7 mouse cellular contexts compared by ENCODE assay signal in the genomic region with DNA sequence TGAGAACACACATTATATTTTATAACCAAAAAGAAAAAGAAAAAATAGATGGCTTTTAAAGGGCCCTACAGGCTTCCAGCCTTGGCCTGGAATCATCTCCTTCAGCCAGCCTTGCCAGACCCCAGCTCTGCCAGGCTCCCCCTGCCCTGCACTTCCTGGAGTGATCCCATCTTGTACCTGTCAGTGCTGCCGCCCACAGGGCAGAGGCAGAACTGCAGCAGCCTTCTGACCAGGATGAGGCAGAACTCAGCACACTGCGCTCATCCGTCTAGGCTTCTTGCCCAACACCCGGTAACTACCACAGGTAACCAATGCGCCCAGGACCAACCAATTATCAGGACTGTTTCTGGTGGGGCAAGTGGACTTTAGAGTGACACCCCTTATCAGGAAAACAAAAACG. TPM values are rescaled to one million over a fixed set of nuclear protein-coding genes. Genes with fewer than 3 reads are reported as not detected.
A peak's percentile ranks its signal among the peaks of the same experiment; 100 is the strongest.
DNase-seq lines count a peak whose midpoint lies in the region; ATAC-seq and TF ChIP-seq lines count a peak whose summit lies in the region.

No protein-coding gene starts in this region.

- no peaks in the 10 kb centered on the region for H3K9me3 ChIP-seq in midbrain, embryonic 14.5 days (ENCODE audit: control insufficient read depth, low read length)
- no peaks in the 10 kb centered on the region; the same call in 1 of the 2 replicates for H3K9me3 ChIP-seq in midbrain, embryonic 13.5 days
- no peaks in the 10 kb centered on the region for H3K9me3 ChIP-seq in liver, postnatal 0 days (ENCODE audit: low read length)

- no peak overlapping the region for H3K9ac ChIP-seq in midbrain, embryonic 14.5 days (replicated peaks; ENCODE audit: low read length)
- H3K9ac ChIP-seq in midbrain, embryonic 13.5 days (replicated peaks), result no peak overlapping the region
- no peak overlapping the region for H3K9ac ChIP-seq in liver, postnatal 0 days (replicated peaks)

- H3K36me3 ChIP-seq in midbrain, embryonic 14.5 days (ENCODE audit: control insufficient read depth, insufficient read depth, low read length), result no peaks in the 10 kb centered on the region
- H3K36me3 ChIP-seq in midbrain, embryonic 13.5 days, result no peaks in the 10 kb centered on the region
- no peaks in the 10 kb centered on the region for H3K36me3 ChIP-seq in liver, postnatal 0 days (replicated peaks; ENCODE audit: insufficient read depth, low read length)

- no peak overlapping the region for H3K4me2 ChIP-seq in midbrain, embryonic 14.5 days (ENCODE audit: low read length)
- no peak overlapping the region for H3K4me2 ChIP-seq in midbrain, embryonic 13.5 days (replicated peaks)
- H3K4me2 ChIP-seq in liver, postnatal 0 days (ENCODE audit: low read depth, low read length), result no peak overlapping the region

- H3K27ac ChIP-seq in midbrain, embryonic 14.5 days (replicated peaks; ENCODE audit: low read depth, low read length), result no peak overlapping the region
- H3K27ac ChIP-seq in midbrain, embryonic 13.5 days, result no peak overlapping the region
- H3K27ac ChIP-seq in liver, postnatal 0 days (ENCODE audit: low read depth), result no peak overlapping the region

- peaks cover 20% of the 10 kb centered on the region for H3K4me1 ChIP-seq in midbrain, embryonic 14.5 days (ENCODE audit: control insufficient read depth, insufficient read depth, low read length)
- H3K4me1 ChIP-seq in midbrain, embryonic 13.5 days (replicated peaks), result peaks cover 15% of the 10 kb centered on the region
- no peaks in the 10 kb centered on the region for H3K4me1 ChIP-seq in liver, postnatal 0 days (ENCODE audit: insufficient read depth)

- DNase-seq in midbrain, embryonic 14.5 days, result peak; percentile 75
- peak; percentile 79 for DNase-seq in ZHBTc4 (ENCODE audit: low read depth, low spot score)
- DNase-seq in cerebellum, postnatal 14 days, result peak; percentile 95 to 97
- DNase-seq in liver, postnatal 0 days, result peak; percentile 46
- DNase-seq in right cerebral cortex, postnatal 4 days, result peak; percentile 54

- H3K27me3 ChIP-seq in midbrain, embryonic 14.5 days (ENCODE audit: control insufficient read depth, insufficient read depth, low read length), result no peaks in the 10 kb centered on the region
- no peaks in the 10 kb centered on the region for H3K27me3 ChIP-seq in midbrain, embryonic 13.5 days
- 0 out of 2 replicates have a peak, but pooled peaks cover 3% of the 10 kb centered on the region for H3K27me3 ChIP-seq in liver, postnatal 0 days (ENCODE audit: insufficient read depth, low read length)

- TF ChIP-seq CTCF in liver, postnatal 0 days (IDR thresholded peaks at IDR 0.05; ENCODE audit: low read depth), result peak; percentile 71

- WGBS in midbrain, embryonic 14.5 days, result 46% methylated on average over 6 of the region's 6 CpGs
- 49% methylated on average over 6 of the region's 6 CpGs for WGBS in midbrain, embryonic 13.5 days
- 49% methylated on average over 6 of the region's 6 CpGs for WGBS in liver, postnatal 0 days (ENCODE audit: insufficient replicate concordance)

- H3K4me3 ChIP-seq in midbrain, embryonic 14.5 days (replicated peaks; ENCODE audit: low read depth, low read length), result no peak overlapping the region
- no peak overlapping the region for H3K4me3 ChIP-seq in midbrain, embryonic 13.5 days (replicated peaks)
- no peak overlapping the region for H3K4me3 ChIP-seq in liver, postnatal 0 days (ENCODE audit: low read depth, low read length)

- ATAC-seq in midbrain, embryonic 14.5 days (ENCODE audit: low FRiP score, low TSS enrichment), result no peak
- no peak for ATAC-seq in midbrain, embryonic 13.5 days
- peak; percentile 56; the same call in 1 of the 2 replicates for ATAC-seq in granulocyte monocyte progenitor cell, adult 5-6 weeks (replicated peaks; ENCODE audit: poor library complexity, severe bottlenecking)
- ATAC-seq in liver, postnatal 0 days, result no peak

- TF ChIP-seq EP300 in liver, postnatal 0 days (IDR thresholded peaks at IDR 0.05; ENCODE audit: low read depth), result no peak

RNA-seq across cellular contexts. Expression of gene Lingo1, which starts 22.0 kb away (rescaled TPM):
- polyA plus RNA-seq in midbrain, embryonic 14.5 days (2014; fragmentation: Nextera tagmentation; extraction: Ambion mirVana), result 49.4 and 72.2 TPM in 2 replicates
- polyA plus RNA-seq in midbrain, embryonic 13.5 days (2015; fragmentation: Nextera tagmentation; extraction: Ambion mirVana), result 35.1 and 39.0 TPM in 2 replicates
- not detected in 2 replicates for total RNA-seq in granulocyte monocyte progenitor cell, adult 5-6 weeks (2014; fragmentation: Nextera tagmentation)
- total RNA-seq in granulocyte monocyte progenitor cell, adult 5-6 weeks (2017), result not detected in 2 replicates
- polyA plus RNA-seq in liver, postnatal 0 days (2015; fragmentation: Nextera tagmentation; extraction: Ambion mirVana), result 0.17 and 0.29 TPM in 2 replicates

Comparison
In these comparisons a context has a peak if more than half of its experiments do, and no peak if none do; other contexts are left out.
1. DNase-seq: peak in every context shown above with its lines; median percentile 96 in cerebellum, postnatal 14 days; 79 in ZHBTc4; 75 in midbrain, embryonic 14.5 days; 54 in right cerebral cortex, postnatal 4 days; 46 in liver, postnatal 0 days.
2. RNA of gene Lingo1, which starts 22.0 kb away (polyA plus RNA-seq): 49.4 to 72.2 TPM in midbrain, embryonic 14.5 days and 35.1 to 39.0 TPM in midbrain, embryonic 13.5 days; 0.17 to 0.29 TPM in liver, postnatal 0 days; every median in the first group is over 10 times any median in the second.